Mouse (Mus musculus): ENCODE measurements around the gene Rad23a.

Gene Rad23a

DNA sequence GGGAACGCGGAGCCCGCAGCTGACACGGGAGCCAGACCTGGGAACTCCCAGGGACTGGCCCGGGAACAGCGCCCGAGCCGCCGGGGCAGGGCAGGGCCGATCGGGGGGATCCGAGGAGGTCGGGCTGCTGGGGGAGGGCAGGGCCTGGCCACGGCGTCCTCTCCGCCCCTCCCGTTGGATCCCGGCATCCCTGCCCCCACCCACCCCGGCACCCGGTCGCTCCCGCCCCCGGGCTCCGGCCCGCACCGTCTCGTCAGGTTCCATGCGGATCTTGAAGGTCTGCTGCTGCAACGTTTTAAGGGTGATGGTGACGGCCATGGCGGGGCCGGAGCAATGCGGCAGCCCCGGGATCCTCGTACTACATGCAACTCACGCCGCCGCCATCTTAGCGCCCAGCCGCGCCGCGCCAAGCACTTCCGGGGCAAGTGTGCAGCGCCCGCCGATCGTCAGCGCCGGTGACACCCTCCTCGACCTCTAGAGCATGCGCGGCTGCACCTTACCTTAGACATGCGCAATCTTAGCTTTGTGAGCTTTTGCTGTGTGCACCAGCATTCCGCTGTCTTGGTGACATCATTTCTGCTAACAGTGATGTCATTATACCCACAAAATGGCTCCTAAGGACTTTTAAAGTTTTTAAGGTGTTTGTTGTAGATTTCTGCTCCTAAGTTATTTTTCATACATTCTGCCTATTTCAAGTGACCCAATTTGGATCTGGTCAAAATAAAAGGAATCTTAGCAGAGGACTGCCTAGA, at the start of gene Rad23a:
Rad23a (minus strand) TSS at position 418 of the 752 bp plus-strand sequence.
- peak; percentile 82 for DNase-seq (ENCODE audit: low spot score)

DNA sequence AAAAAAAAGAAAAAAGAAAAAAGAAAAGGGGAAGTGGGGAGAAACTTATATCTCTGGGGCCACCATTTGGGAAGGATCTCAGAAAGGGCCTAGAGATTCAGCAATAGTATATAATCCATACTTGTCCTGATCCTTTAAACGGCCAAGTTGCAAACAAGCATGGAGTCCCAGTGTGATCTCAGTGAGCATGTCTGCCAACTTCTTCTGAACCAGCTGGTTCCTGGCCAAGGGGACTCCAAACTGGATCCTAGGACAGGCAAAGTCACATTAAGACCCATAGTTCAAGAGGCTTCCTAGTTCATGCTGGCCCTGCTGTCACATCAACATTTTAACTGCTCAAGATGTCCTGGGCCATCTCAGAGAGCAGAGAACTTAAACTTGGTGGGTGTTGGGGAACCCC, 48.7 kb upstream of the Rad23a start:
- DNase-seq (ENCODE audit: low spot score) = no peak

DNA sequence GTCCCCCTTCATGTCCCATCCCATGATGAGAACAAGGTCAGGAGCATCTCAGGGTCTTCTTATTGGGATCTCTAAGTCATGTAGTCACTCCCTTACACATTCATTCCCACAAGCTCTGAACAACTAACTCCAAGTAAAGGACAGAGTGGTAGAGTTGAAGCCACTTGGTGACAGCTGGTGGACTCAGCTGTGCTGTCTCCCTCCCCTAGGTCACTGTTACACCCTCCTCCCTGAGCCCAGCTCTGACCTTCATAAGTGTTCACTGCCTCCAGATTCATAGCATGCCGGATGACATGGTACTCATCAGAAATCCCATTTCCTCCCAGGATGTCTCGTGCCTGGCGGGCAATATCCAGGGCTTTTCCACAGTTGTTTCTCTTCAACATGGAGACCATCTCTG, 47.8 kb upstream of the Rad23a start:
- DNase-seq (ENCODE audit: low spot score) = no peak

DNA sequence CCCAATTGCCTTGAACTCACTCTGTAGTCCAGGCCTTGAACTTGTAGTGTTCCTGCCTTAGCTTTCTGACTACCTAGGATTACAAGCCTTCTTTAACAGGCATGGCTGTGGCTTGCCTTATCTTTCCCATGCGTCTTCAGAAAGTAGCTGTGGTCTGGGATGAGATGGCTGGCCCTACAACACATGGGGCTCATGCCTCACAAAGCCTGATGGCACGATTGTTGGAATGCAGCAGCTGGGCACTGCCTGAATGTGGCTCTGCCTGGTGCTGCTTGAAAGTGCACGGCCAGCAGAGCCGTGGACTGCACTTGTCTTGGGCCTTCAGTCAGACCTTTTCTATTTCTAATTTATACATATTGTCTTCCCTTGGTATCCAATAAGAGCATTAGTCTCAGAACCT, 44.3 kb upstream of the Rad23a start:
- no peak for DNase-seq (ENCODE audit: low spot score)

DNA sequence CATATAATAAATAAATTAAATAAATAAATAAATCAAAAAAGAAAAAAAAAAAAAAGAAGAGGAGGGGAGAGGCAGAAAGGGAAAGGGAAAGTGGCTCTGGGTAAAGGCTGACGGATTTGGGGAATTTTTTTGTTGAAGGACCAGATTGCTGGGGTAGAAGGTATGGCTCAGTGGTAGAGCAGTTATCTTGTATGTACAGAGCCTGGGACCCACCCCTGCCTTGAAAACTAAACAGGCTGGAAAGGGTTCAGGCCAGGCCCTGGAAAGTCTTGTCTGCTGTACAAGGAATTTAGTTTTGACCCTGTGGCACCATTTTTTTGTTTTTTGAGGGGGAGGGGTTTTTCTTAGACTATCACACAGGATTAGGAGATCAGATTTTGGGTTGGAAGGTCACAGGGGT, 38.5 kb upstream of the Rad23a start:
- no peak for DNase-seq (ENCODE audit: low spot score)

DNA sequence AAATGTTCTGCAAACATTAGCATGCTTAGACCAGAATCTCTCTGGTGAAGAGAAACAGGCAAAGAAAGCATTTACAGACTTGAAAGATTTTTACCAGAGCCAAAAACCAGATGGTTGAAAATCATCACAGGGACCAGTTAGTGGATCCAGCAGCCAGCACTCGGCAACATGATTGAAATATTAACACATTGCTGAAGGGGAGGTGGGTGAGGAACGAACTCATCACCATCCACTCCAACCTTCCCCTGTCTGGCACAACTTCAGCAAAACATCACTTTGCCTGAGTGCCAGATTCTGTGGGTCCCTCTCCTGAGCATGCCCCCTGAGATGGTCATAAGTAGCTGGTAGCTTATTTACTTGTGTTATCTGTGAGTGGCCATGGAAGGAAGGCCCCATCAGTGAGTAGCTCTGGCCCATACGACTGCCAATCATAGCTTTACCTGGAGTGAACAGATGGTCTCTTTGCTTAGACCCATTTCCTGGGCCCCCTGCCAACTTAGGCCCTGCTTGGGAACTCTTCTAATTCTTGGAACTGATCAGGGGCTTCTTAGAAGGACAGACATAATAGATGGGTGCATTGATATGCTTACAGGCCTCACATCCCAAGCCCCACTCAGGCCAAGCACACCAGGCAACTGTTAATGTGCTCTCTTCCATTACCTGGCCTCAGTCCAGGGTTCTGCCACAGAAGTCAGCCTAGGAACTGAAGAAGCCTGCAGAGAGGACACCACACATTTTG, 37.0 kb upstream of the Rad23a start:
- DNase-seq (ENCODE audit: low spot score) = no peak

DNA sequence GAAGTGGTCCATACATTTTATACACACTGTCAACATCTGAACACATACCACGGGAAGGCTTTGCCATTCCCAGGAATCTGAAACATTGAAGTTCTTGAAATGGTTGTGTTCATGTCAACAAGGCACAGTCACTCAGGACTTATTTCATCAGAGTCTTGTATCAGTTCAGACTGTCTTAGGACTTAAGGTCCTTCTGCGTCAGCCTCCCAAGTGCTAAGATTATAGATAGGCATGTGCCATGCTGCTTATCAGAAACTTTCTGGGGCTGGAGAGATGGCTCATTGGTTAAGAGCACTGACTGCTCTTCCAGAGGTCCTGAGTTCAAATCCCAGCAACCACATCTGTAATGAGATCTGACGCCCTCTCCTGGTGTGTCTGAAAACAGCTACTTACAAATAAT, 33.9 kb upstream of the Rad23a start:
- no peak for DNase-seq (ENCODE audit: low spot score)

DNA sequence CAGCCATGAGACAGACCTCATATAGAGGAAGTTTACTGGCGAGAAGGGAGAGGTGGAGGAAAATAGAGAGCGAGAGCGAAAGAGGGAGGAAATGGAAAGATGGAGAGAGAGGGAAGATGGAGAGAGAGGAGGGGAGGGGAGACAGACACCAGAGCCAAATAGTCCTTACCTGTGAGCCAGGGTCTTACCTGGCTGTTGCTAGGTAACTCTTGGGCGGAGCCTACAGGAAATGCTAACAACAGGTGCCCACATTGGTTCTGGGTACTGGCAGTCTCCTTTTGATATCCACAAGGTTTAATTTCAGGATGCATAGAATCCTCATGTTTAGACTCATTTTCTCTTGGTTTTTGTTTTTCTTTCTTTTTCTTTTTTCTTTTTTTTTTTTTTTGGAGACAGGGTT, 32.6 kb upstream of the Rad23a start:
- DNase-seq (ENCODE audit: low spot score) = no peak

DNA sequence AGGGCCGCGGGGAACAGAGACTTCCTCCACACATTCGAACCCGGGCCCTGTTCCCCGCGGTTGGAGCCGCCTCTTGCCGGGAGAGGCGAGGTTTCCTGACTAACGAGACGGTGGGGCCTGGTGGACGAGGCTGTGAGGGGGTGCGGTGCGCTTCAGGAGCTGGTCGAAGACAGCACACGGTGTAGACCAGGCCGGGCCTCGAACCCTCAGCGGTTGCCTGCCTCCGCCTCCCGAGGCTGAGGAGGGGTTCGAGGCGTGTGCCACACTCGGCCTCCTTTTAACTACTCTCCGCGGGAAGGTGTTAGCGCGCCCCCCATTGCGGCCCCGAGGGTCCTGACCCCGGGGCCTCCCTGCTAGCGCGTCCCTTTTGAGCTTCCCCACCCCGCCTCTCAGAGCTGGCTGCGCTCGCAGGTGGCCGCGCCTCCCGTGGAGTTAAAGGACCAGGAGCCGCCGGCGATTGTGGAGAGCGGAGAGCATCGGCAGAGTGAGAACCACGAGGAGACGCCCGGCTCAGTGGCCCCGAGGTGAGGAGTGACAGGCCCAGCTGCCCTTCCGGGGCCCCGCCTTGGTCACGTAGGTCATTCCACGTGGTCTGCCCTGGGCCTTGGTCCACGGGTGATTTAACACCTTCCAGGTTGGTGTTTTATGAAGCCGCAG, 32.0 kb upstream of the Rad23a start:
- peak; percentile 27 for DNase-seq (ENCODE audit: low spot score)

DNA sequence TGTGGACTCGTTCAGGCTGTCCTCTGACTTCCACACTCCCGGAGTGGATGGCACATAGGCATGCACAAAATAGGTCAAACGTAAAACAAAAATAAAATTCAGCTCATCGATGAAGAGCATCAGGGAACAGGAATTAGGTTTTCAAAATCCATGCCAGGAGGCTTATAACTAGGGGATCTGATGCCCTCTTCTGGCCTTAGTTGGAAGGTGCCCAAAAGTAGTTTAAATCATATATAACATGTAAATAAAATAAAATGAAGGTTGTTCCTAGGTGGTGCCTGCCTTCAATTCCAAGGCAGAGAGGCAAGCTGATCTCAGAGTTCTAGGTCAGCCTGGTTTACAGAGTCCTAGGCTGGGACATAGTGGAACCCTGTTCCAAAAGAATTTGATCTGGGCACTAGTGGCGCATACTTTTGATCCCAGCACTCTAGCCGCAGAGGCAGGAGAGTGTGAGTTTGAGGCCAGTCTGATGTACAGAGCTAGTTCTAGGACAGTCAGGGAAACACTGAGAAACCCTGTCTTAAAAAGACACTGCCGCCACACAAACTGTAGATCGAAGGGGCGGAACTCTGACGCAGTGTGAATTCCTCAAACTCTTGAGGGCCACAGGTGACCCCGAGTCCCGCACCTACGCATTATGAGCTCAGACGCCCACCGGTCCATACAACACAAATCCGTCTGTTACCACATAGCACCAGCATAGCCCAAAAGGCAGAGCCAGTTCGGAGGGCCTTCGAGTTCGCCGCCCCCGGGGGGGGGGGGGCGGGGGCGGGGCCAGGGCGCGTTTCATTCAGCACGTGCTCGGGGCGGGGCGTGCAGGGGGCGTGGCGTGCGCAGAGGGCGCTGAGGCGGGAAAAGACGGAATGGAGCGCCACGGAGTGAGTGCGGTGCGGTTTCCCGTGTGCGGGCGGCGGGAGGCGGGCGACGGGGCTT, 31.2 kb upstream of the Rad23a start, which contains the start of gene Syce2:
Syce2 (plus strand) TSS at position 736 of the 933 bp plus-strand sequence.
- DNase-seq (ENCODE audit: low spot score) = peak; percentile 74

DNA sequence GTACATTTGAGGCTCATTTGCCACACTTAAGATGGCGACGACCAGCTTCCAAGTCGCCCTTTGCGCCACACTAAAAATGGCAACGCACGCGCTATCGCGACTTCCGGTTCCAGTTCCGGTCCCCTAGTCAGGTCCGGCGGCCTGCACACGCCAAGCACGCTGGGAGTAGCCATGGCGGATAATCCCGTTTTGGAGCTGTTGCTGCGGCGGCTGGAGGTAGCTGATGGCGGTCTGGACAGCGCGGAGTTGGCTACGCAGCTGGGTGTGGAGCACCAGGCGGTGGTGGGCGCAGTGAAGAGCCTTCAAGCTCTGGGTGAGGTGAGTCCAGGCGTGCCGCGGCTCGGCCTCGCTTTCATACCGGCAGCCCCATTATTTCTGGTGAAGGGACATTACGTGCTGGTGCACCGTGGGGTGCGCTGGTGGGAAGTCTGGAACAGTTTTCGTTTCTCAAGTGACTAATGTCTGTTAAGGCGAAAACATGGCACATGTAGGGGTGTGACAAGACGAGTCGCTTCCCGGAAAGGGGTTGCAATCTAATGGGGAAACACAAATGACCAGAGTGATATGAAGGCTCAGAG, 16.5 kb upstream of the Rad23a start, which contains the start of gene Farsa:
Farsa (plus strand) TSS at position 126 of the 578 bp plus-strand sequence.
- DNase-seq (ENCODE audit: low spot score) = peak; percentile 87

DNA sequence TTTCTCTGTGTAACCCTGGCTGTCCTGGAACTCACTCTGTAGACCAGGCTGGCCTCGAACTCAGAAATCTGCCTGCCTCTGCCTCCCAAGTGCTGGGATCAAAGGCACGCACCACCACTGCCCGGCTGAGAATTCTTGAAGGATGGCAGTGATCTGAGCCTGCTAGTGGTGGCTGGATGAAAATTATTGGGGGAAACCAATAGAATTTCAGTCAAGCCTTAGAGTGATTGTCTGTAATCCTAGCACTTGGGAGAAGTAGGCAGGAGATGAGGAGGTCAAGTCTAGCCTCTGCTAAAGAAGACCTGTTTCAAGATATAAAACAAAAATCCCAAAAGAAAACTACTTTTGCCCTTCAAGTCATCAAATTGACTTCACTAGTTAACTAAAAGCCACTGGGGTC, 16.0 kb upstream of the Rad23a start:
- no peak for DNase-seq (ENCODE audit: low spot score)

DNA sequence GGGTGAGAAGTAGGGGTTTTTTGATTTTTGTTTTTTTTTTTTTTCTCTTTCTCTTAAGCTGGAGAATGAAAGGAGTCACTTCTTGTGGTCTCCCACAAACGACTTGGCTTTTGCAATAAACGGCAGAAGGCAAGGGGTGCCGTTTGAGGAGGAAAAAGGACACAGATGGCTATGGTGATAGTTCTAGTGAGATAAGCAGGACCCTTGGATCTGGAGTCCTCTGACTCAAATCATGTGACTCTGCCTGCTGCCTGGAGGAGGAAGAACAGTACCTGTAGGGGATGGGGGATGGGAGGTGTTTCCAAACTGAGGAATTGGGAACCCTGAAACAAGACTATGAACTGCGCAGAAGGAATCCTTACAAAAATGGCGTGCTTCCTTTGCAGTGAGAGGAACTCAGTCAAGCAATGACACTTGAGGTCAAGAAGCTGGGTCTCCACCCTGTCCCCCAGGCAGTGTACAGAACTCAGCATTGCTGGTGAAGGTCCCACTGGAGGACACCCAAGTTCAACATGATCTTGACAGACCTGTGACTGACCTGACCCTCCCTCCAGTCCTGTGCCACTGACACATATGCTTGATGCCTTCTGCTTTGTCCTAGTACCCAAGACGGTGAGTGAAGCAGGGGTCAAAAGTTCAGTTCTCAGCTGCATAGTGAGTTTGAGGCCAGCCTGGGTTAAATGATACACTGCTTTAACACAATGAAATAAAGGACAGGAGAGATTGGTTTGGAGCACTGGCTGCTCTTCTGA, 7.4 kb upstream of the Rad23a start:
- DNase-seq (ENCODE audit: low spot score) = no peak

DNA sequence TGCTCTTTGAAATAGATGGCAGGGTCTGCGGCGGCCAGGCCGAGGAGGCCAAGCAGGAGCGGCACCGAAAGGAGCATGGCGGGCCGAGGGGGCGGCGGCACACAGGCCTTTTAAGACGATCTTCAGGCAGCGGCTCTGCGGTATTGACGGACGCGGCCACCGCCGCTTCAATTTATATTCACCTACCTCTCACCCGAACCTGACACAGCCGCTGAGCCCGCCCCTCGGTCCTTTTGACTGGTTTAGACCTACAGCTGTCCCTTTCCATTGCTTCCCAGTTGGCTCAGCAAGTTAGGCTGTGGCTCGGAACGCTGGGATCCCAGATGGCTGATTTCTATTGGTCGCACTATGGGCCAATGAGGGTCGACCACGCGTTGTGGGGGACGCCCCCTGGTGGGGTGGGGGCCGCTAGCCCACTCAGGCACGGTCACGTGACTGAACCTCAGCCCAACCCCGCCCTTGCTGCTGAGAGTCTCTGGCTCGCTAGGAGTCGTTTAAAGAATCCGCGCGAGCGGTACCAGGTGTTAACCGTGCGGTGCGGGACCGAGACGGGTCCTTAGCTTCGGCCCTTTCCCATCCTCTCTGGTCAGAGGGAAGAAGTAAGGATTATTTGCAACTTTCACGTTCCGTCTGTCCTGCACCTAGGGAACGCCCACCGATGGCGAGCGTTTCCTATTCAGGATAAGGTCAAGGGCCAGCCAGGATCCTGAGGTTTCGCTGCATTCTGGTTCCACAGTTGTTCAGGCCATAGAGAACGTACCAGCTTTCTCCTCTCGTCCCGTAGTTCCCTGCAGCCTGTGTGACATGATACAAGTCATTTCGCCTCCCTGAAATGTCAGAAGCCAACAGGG, 6.5 kb upstream of the Rad23a start, which contains the start of gene Calr:
Calr (minus strand) TSS at position 213 of the 851 bp plus-strand sequence.
- peak; percentile 96 for DNase-seq (ENCODE audit: low spot score)

DNA sequence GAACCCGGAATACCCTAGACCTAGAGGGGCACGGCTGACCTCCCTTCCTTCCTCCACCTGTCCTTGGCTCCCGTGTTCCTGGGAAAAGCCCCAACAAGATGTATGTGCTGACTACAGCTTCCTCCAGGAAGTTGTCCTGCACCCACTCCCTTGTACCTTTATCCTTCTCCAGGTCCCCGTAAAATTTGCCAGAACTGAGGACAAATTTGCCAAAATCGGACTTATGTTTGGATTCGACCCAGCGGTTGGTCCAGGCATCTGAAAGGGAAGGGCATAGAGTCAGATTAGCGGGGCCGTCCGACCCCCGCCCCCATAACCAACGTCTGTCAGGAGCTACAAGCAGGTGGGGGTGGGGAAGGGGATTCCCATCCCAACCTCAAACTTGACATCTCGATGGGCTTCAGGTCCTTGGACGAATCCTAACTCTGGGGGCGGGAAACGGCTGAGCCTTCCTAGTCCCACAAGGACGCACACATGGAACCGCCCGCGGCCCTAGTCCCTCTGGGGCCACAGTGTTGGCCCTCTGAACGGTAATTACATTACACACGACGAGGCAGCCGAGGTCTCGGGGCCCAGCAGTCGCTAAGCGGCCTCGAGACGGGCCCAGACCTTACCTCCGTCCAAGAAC, 5.7 kb upstream of the Rad23a start:
- no peak for DNase-seq (ENCODE audit: low spot score)

DNA sequence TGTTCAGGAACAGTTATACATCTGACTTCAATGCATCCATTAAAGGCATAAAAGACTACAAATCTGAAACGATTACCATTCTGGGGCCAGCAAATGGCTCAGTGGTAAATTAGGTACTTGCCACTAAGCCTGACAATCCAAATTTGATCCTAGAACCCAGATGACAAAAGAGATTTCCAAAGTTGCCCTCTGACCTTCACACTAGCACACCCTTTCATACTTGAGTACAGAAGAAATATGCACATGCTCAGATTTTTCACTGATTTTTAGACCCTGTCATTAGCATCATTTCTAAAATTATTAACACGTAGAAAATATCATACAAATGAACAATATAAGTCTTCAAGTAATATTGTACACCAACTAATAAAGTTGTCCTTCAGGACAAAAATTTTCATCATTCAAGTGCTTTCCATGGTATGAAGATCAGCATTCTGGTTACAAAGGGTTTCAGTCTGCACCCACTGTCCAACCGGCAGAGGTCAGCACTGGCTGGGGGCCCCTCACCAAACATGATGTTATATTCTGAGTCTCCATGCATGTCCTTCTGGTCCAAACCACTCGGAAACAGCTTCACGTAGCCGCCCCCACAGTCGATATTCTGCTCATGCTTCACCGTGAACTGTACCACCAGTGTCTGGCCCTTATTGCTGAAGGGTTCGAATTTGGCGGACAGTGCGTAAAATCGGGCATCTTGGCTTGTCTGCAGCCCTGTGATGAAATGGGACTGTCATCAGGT, 5.1 kb upstream of the Rad23a start:
- DNase-seq (ENCODE audit: low spot score) = no peak

DNA sequence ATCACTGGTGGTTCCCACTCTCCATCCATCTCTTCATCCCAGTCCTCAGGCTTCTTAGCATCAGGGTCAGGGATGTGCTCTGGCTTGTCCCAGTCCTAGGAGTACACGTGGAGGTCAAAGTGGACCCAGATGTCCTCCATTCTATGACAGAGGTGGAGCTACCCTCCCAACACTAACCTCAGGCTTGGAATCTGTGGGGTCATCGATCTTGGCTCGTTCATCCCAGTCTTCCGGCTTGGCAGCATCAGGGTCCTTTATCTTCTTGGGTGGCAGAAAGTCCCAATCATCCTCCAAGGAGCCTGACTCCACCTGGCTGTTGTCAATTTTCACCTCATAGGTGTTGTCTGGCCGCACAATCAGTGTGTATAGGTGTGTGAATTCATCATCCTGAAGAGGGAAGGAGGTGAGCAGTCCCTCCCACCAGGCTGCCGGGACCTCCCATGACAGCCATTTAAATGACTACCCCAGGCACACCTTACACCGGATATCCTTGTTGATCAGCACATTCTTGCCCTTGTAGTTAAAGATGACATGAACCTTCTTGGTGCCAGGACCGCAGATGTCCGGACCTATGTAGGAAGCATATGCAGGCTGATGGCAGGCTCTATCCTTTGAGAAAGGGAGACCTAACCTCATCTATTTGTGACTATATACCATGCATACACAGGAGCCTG, 4.1 kb upstream of the Rad23a start:
- DNase-seq (ENCODE audit: low spot score) = no peak

DNA sequence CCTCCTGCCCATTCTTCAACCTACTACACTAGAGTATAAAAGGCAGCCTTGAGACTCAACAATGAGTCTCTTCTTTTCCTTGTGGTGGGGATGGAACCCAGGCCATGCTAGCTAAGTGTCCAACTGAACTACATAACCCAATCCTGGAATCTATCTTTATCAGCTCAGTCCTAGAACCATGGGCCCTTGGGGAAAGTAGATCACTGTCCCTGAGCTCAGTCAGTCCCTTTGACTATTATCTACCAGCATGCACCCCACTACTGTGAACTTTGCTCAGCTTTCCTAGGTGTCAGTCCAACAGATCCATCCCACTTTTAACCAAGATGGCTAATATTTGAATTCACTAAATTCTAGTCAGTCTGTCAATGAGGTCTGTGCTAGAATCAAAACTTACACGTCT, 1.0 kb upstream of the Rad23a start:
- DNase-seq (ENCODE audit: low spot score) = no peak
